Mouse (Mus musculus) forebrain, postnatal 0 days (tissue): ENCODE results near the gene Mapkap1. TPM values are rescaled to one million over a fixed set of nuclear protein-coding genes. Genes with fewer than 3 reads are reported as not detected.
"Not testable (repeated sequence)": the region's sequence is repeated elsewhere in the genome, so short reads cannot be mapped to it uniquely, and the experiment has no call there.

ENCODE experiments used
- ATAC-seq: fragments of 200-750 bp; cut with Nextera tagmentation; 2 replicates; pipeline ENCODE4 v1.8.0; 2017; ENCODE audit warnings: mild to moderate bottlenecking, moderate library complexity
- DNase-seq: peaks from one replicate; pipeline ENCODE4 v3.0.0-alpha.2; 2015
- H3K27ac ChIP-seq: fragments of 300-500 bp; sonication (generic); 2 replicates; pipeline ENCODE4 v1.5.1; 2014; ENCODE audit warnings: low read depth, mild to moderate bottlenecking, antibody characterized with exemption, low read length, moderate library complexity, mixed read lengths
- H3K27me3 ChIP-seq: fragments of 300-500 bp; sonication (generic); 2 replicates; pipeline ENCODE4 v1.6.1; 2014; ENCODE audit warnings: mild to moderate bottlenecking, low read length, mixed read lengths; ENCODE audit not compliant: insufficient read depth
- H3K36me3 ChIP-seq: fragments of 300-500 bp; sonication (generic); 2 replicates; pipeline ENCODE4 v1.6.1; 2014; ENCODE audit warnings: mild to moderate bottlenecking, moderate library complexity; ENCODE audit not compliant: insufficient read depth
- H3K4me1 ChIP-seq: fragments of 300-500 bp; sonication (generic); 2 replicates; pipeline ENCODE4 v1.6.1; 2014; ENCODE audit warnings: antibody characterized with exemption; ENCODE audit not compliant: insufficient read depth
- H3K4me2 ChIP-seq: fragments of 300-500 bp; sonication (generic); 2 replicates; pipeline ENCODE4 v1.6.1; 2014; ENCODE audit warnings: low read depth, mild to moderate bottlenecking, moderate library complexity
- H3K4me3 ChIP-seq: fragments of 300-500 bp; sonication (generic); 2 replicates; pipeline ENCODE4 v1.5.1; 2014; ENCODE audit warnings: low read depth, low read length, mixed read lengths
- H3K9ac ChIP-seq: fragments of 300-500 bp; sonication (generic); 2 replicates; pipeline ENCODE4 v1.6.1; 2014; ENCODE audit warnings: mild to moderate bottlenecking
- H3K9me3 ChIP-seq: fragments of 300-500 bp; sonication (generic); 2 replicates; pipeline ENCODE4 v1.6.1; 2016; ENCODE audit warnings: low read length
- CTCF ChIP-seq: sonication (generic); IDR thresholded peaks from 2 replicates; pipeline ENCODE4 v1.5.1; 2016; ENCODE audit warnings: antibody characterized with exemption, control low read depth, low read depth
- WGBS: fragments of 180-500 bp; shearing (Covaris S2); extraction: QIAGEN DNeasy Blood & Tissue Kit; methylation state at CpG from one replicate; pipeline ENCODE4 v1.1.7; 2014; 5-methylcytosine and 5-hydroxymethylcytosine counted together
- polyA plus RNA-seq: library from polyadenylated mRNA; unstranded; fragments of >200 nt; fragmentation: Nextera tagmentation; extraction: Ambion mirVana; gene quantifications from 2 replicates; pipeline ENCODE4 v1.2.1, GENCODE M21; 2015
- total RNA-seq: library from RNA; depleted of rRNA; stranded (reverse); fragments of >200 nt; gene quantifications from 2 replicates; pipeline ENCODE4 v1.2.3, GENCODE M21; 2014

Mapkap1 gene
- total and polyA plus RNA-seq, 2 experiments from 2014 or later, result 102 TPM

DNA sequence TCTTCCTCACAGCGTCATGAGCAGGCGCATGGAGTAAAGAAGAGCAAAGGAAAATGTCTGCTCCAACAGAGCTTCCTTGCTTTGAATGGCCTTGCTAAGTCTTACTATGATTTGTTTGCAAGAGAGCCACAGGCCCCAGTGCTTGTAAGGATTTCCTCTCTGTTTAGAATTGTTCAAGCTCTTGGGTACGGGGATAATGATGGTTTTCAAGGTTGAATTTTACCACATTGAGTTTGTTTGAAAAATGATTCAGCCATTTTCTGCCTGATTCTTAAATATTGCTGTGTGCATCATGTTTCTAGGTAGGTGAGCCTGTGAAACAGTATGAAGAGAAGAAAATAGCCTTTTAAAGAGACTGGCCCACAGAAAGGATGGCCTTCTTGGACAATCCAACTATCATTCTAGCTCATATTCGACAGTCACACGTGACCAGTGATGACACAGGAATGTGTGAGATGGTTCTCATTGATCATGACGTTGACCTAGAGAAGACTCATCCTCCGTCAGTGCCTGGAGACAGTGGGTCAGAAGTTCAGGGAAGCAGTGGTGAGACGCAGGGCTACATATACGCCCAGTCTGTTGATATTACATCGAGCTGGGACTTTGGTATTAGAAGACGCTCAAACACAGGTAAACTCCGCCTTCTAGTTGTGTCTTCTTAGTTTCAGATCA is 25.3 kb downstream of the Mapkap1 start:
- Histone ChIP-seq H3K27ac (no peak overlapping the region), H3K27me3 (no peaks in the 10 kb centered on the region), H3K36me3 (peaks cover 1% of the 10 kb centered on the region; the same call in 1 of the 2 replicates), H3K4me1 (no peaks in the 10 kb centered on the region), H3K9ac (no peak overlapping the region), H3K4me3 (no peak overlapping the region), H3K4me2 (no peak overlapping the region), H3K9me3 (no peaks in the 10 kb centered on the region)
- DNase-seq (no peak), ATAC-seq (no peak)
- no peak for TF ChIP-seq CTCF
- 97% methylated on average over 12 of the region's 12 CpGs for WGBS

DNA sequence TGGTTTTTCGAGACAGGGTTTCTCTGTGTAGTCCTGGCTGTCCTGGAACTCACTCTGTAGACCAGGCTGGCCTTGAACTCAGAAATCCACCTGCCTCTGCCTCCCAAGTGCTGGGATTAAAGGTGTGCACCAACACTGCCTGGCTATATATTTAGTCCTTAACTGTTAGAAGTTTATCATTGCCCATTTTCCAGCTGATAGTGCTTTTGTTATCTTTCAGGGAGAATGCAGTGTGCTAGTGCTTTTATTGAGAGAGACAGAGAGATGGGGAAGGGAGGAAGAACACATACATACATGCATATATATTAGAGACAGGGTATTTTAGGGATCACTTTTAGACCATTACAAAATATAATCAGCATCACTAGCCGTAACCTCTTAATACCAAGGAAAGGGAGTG is 26.3 kb downstream of the Mapkap1 start:
- not testable (repeated sequence) for ATAC-seq, H3K27ac ChIP-seq, DNase-seq, H3K4me1 ChIP-seq, H3K36me3 ChIP-seq, H3K27me3 ChIP-seq, H3K9ac ChIP-seq, H3K9me3 ChIP-seq, H3K4me3 ChIP-seq, H3K4me2 ChIP-seq
- WGBS, result 100% methylated on average over 1 of the region's 2 CpGs

DNA sequence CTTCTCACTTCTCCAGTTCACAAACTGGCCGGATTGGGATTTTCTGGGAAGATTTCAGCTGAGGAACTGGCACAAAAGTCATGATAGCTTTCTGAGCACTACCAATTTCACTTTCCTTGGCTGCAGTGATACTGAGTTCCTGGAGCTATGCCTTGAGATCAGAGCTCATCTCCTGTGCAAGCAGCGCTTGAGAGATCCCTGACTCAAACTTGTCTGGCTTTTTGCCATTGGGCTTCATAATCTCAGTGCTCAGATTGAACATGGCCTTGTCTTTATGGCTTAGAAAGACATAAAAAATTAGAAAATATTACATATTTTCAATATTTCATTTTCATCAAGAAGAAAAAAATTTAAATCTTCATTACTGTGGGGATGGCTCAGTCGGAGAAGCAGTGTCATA is 29.8 kb downstream of the Mapkap1 start:
- Histone ChIP-seq H3K4me1 (no peaks in the 10 kb centered on the region), H3K27me3 (no peaks in the 10 kb centered on the region), H3K27ac (no peak overlapping the region), H3K9me3 (no peaks in the 10 kb centered on the region), H3K4me2 (no peak overlapping the region), H3K36me3 (peaks cover 6% of the 10 kb centered on the region; the same call in 1 of the 2 replicates), H3K9ac (no peak overlapping the region), H3K4me3 (no peak overlapping the region)
- WGBS, result 88% methylated on average over 3 of the region's 3 CpGs
- no peak for ATAC-seq
- DNase-seq, result no peak
- TF ChIP-seq CTCF, result no peak

DNA sequence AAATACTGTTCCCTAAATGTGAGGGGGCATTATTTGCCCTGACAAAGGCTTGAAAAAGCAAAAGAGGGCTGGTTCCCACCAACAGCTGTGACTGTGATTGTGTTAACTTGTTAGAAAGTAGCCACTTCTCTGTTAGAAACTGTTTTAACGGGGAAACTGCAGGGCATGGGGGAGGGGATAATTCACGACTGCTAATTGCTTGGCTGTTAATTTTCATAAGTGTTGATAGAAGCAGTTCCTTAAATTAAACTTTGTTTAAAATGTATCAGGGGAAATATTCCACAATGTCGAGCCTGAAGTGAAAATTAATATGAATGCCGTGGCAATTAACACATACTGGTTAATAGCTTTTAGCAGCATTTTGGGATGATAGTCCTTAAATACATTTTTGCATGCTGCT is 42.2 kb downstream of the Mapkap1 start:
- ATAC-seq, result no peak; the same call in 1 of the 2 replicates
- Histone ChIP-seq H3K4me2 (no peak overlapping the region), H3K9me3 (no peaks in the 10 kb centered on the region), H3K27me3 (no peaks in the 10 kb centered on the region), H3K4me1 (no peaks in the 10 kb centered on the region; the same call in none of the 2 replicates), H3K27ac (no peak overlapping the region), H3K9ac (no peak overlapping the region), H3K4me3 (no peak overlapping the region), H3K36me3 (no peaks in the 10 kb centered on the region)
- WGBS, result 34% methylated on average over 4 of the region's 4 CpGs
- no peak for DNase-seq
- TF ChIP-seq CTCF, result no peak

DNA sequence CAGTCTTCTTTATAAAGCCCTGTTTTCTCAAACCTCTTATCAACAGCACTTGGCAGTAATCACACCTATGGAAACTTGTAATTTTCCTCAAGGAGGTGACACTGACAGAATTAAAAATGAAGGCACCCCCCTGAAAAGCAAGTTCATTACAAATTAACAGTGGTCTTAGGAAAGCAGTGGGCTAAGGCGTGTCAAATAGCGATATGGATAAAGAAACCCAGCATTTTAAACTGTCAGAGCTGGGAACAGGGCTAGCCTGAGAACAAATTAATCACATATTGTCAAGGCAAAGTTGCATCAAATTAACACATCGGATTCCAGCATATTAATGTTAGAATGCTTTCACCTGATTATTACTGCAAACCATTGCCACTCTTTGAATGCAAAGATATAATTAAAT is 55.9 kb downstream of the Mapkap1 start:
- H3K27ac ChIP-seq, result no peak overlapping the region
- H3K4me1 ChIP-seq, result no peaks in the 10 kb centered on the region
- TF ChIP-seq CTCF, result no peak
- no peaks in the 10 kb centered on the region for H3K27me3 ChIP-seq
- 67% methylated on average over 3 of the region's 3 CpGs for WGBS
- H3K9ac ChIP-seq, result no peak overlapping the region
- no peak overlapping the region for H3K4me2 ChIP-seq
- H3K4me3 ChIP-seq, result no peak overlapping the region
- no peaks in the 10 kb centered on the region for H3K36me3 ChIP-seq
- H3K9me3 ChIP-seq, result no peaks in the 10 kb centered on the region
- ATAC-seq, result no peak
- no peak for DNase-seq

DNA sequence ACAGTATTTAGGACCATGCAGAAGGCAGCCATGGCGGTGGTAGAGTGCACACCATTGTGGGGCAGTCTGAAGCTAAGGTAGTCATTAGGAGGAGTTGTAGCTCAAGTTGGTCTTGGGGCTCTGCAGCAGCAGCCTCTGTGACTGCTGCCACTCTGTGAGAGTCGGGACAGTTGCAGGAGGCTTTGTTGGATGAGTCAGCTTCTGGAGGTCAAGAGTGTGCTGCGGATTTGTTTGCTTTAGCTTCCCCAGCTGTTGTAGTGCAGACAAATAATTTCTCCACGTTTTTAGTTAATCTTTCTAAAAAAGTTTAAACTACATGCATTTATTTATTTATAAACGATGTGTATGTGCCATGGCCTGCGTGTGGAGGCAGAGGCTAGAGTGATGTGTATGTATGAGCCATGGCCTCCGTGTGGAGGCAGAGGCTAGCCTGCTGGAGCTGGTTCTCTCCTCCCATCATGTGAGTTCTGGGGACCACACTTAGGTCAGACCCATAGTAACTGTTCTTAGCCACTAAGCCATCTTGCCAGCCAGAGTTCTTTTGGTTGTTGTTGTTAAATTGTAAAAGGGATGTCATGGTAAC is 62.1 kb downstream of the Mapkap1 start:
- Histone ChIP-seq H3K27me3 (no peaks in the 10 kb centered on the region), H3K36me3 (no peaks in the 10 kb centered on the region), H3K27ac (no peak overlapping the region), H3K9ac (no peak overlapping the region), H3K4me3 (no peak overlapping the region), H3K4me1 (no peaks in the 10 kb centered on the region), H3K4me2 (no peak overlapping the region), H3K9me3 (no peaks in the 10 kb centered on the region)
- WGBS, result 84% methylated on average over 7 of the region's 7 CpGs
- ATAC-seq (no peak), DNase-seq (no peak)
- no peak for TF ChIP-seq CTCF

DNA sequence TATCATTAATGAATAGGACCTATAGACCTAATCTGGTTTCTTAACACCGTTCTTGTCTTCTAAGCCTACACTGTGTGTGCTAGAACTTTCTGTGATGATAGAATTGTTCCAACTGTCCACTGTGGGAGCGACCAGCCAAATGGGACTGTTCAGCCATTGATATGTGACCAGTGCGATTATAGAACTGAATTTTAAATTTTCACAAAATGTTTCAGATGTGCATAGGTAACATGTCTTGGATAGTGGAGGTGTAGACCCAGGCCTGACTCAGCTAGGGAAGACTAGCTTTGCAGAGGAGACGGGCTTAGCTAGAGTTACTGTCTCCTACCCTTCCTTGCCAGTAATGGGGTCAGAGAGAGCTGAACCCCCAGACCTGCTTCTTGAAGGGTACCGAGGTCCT is 62.8 kb downstream of the Mapkap1 start:
- 96% methylated on average over 5 of the region's 5 CpGs for WGBS
- no peak for TF ChIP-seq CTCF

More for the DNA sequence above, 62.8 kb downstream of the Mapkap1 start:
- no peaks in the 10 kb centered on the region for H3K4me1 ChIP-seq
- no peak overlapping the region for H3K27ac ChIP-seq
- H3K27me3 ChIP-seq, result no peaks in the 10 kb centered on the region
- DNase-seq (no peak), ATAC-seq (no peak)
- H3K9me3 ChIP-seq, result no peaks in the 10 kb centered on the region
- no peak overlapping the region for H3K4me2 ChIP-seq
- no peaks in the 10 kb centered on the region for H3K36me3 ChIP-seq
- no peak overlapping the region for H3K9ac ChIP-seq
- H3K4me3 ChIP-seq, result no peak overlapping the region
